Mouse (Mus musculus): ENCODE measurements at regions not wholly inside any gene's neighbourhood (a gene's known extent, or its start where the extent isn't known, plus 50 kb on each side); places are given as distances from the start of the nearest gene placed in this dataset.

- DNase-seq (ENCODE audit: low spot score in 2 of 2) = no peak
Measured at GRCm38 (mm10) chr14:25270227-25270876, 188.6 kb upstream of the Zmiz1 start.

GRCm38 (mm10) chr14:25272366-25273156 is 186.4 kb upstream of the Zmiz1 start:
- DNase-seq (ENCODE audit: low spot score in 2 of 2) = no peak

- DNase-seq (ENCODE audit: low spot score in 2 of 2) = no peak
Measured at GRCm38 (mm10) chr14:25279751-25280150, 179.2 kb upstream of the Zmiz1 start.

DNA sequence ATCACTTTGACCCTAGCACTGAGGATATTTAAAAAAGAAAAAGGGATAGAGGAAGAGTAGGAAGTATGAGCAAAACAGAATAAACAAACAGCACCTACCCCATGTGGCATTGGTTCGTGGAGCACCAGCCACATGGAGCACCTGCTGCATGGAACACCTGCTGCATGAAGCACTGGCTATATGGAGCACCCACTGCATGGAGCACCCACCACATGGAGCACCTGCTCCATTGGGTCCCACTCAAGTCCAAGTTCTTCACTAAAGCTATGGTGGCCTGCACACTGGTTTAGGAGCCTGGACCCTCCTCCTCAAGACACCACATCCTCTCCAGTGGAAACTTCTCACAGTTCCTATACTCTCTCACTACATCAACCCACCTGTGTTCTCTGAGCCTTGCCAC is 166.4 kb upstream of the Zmiz1 start:
- no peak for DNase-seq (ENCODE audit: low spot score in 2 of 2)

DNA sequence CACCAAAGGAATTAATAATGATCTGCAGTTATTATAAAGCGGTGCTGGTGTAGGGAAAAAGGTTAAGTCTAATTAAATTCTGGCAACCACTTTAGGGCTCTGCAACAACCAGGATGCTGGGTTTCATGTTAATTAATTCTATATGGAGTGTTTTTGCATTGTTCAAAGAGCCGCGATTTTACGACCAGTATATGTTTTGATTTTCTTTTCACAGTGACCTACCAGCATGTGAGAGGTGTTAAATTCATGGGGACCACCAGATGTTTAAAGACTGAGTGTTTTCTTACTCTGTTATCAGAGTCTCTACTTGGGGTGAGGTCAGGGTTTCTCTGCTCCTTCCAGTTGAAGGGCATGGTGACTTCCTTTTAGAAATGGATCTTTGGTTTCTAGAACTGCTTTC is 164.8 kb upstream of the Zmiz1 start:
- no peak for DNase-seq (ENCODE audit: low spot score in 2 of 2)

DNA sequence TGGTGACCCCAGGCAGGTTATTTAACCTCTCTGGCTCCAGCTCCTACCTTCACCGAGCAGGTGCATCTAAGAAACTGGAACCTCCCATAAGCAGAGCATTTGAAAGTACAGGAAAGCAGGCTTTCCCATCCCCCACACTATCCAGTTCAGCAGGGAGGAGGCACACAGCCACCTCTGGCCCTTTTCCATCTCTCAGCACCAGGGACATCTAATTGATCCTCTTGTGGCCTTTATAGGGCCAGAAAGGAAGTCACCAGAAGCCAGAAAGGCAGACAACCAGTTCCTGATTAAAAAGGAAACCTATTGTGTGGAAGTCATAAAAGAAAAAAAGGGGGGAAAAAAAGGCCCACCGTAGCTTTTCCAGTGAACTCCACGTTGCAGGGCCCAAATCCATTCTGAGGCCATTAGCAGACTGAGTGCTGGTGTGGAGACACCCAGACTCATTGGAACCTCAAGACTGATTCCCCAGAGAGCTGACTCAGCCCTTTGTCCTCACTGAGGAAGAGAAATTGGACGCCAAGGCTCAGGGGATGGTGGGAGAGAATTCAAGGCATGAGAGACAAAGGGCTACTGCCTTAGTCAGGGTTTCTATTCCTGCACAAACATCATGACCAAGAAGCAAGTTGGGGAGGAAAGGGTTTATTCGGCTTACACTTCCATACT is 163.2 kb upstream of the Zmiz1 start:
- no peak for DNase-seq (ENCODE audit: low spot score in 2 of 2)

- DNase-seq (ENCODE audit: low spot score in 2 of 2) = no peak
Measured at GRCm38 (mm10) chr14:25299673-25300190, 159.3 kb upstream of the Zmiz1 start.

DNA sequence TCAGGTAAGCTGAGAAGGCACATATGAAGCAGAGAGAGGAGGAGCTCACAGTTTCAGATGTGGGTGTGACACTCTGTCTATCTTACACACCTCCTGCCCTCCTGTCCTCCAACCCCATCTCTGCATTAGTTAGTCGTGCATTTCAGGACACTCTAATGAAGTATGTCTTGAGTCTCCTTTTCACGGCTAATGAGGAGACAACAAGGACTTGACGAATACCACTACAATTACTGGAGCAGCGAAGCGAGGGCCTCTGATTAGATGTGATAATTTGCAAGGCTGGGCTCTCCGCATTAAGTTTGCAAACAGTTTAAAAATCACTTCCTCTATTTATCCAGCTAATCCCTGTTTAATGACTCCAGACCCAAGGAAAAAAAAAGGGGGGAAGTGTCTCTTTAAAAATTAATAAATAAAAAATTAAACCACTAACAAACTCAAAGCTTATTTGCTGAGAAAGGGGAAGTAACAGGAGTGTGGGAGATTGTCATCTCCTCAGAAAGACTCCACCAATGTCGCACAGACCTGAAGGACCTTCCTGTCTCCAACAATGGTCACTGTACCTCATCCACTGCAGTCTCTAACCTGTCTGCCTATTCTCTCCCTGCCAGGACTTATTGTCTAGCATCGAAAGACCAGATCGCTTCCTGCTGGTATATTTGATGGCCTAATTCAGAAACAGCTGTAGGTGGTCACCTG is 157.5 kb upstream of the Zmiz1 start:
- no peak for DNase-seq (ENCODE audit: low spot score in 2 of 2)

- peak in 1 of 2 experiments; percentile 42 for DNase-seq (ENCODE audit: low spot score in 2 of 2)
Measured at GRCm38 (mm10) chr14:25304391-25304851, 154.6 kb upstream of the Zmiz1 start.

- no peak for DNase-seq (ENCODE audit: low spot score in 2 of 2)
Measured at GRCm38 (mm10) chr14:25306166-25306565, 152.8 kb upstream of the Zmiz1 start.

DNA sequence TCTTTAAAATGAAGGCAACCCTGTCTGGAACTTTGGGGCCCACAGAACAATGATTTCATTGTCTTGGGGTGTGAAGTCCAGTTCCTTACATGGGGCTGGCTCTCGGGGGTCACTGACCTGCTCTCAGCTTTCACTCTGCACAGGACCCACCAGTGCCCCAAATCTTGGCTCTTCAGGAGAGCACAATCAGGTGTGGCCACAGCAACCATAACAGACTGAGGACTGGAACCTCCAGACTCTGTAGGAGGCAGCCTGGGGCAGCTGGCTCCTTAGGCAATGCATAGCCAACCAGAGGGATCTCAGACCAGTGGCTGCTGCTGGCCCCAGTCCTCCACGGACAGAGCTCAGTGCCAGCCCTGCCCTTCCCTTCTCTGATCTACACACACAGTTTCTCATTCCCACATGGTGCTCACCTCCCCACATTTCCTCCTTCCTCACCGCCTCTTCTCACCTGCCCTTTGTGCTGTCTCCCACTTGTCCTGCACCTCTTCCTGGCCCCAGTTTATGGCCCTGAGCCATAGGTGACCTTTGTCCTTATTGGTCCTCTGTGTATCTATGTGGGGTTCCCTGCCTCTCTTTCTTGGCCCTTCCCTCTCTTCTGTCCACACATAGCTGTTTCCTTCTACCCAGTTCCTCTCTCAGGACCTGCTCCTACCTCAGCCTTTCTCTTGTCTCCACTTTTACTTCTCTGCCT is 151.9 kb upstream of the Zmiz1 start:
- no peak for DNase-seq (ENCODE audit: low spot score in 2 of 2)

- no peak for DNase-seq (ENCODE audit: low spot score in 2 of 2)
Measured at GRCm38 (mm10) chr14:25308051-25308450, 150.9 kb upstream of the Zmiz1 start.

DNA sequence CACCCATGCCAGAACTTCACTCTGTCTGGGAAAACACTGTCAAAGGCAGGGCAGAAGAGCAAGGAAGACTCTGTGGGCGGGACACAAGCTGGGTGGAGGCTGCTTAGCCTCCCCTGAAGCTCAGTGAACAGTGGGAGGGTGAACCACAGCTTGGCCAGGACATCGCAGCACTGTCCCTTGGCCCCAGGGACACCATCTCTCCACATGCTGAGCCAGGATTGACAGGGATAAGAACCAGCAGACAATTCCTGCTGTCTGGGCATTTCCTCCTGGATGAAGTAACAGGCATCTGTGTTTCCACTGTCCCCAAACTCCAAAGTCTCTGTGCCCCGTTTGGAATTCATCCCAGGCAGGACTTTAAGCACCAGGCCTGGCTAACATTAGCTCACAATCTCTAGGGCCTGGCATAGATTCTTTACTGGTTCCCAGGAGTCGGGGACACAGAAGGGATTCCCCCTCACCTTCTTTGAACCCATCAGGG is 148.3 kb upstream of the Zmiz1 start:
- no peak for DNase-seq (ENCODE audit: low spot score in 2 of 2)

GRCm38 (mm10) chr14:25311475-25311874 is 147.5 kb upstream of the Zmiz1 start:
- DNase-seq (ENCODE audit: low spot score in 2 of 2) = no peak

- no peak for DNase-seq (ENCODE audit: low spot score in 2 of 2)
Measured at GRCm38 (mm10) chr14:25312135-25312534, 146.8 kb upstream of the Zmiz1 start.

- DNase-seq (ENCODE audit: low spot score in 2 of 2) = no peak
Measured at GRCm38 (mm10) chr14:25312814-25313426, 146.1 kb upstream of the Zmiz1 start.

DNA sequence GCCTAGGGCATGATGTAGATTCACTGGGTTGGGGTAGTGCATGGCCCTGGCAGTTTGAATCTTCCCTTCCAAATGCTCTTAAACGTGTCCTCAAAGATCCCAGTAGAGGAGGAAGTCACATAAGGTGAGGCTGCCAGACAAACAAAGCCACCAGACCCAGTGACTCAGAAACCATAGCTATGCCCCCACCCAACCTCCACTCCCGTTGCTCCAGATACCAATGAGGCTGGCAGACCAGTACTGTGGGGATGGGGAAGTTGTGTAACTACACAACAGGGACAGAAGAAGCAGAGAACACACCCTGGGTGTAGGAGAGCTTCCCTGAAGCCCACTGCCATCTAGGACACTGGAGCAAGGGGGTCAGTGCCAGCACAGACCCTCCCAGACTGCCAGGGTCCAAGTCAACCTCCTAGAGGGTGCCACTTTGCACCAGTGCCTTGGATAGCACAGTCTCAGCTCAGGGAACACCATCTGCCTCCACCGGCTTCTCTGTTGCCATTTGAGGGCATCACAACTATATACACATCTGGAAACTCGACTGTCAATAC is 145.2 kb upstream of the Zmiz1 start:
- no peak for DNase-seq (ENCODE audit: low spot score in 2 of 2)

GRCm38 (mm10) chr14:25316491-25316890 is 142.5 kb upstream of the Zmiz1 start:
- no peak for DNase-seq (ENCODE audit: low spot score in 2 of 2)

- peak; percentile 47 to 49 for DNase-seq (ENCODE audit: low spot score in 2 of 2)
Measured at GRCm38 (mm10) chr14:25317680-25318471, 141.1 kb upstream of the Zmiz1 start.

All from adrenal gland, postnatal 4 days (tissue).